Mouse (Mus musculus): ENCODE measurements around the gene Tnfsf12. TPM values are rescaled to one million over a fixed set of nuclear protein-coding genes. Genes with fewer than 3 reads are reported as not detected.

The Tnfsf12 gene
- polyA plus RNA-seq, 1 experiment from 2014 or later = 2.4 TPM

MicroRNAs within 50 kb of the gene (microRNA counts, 519-probe panel; counts per million panel counts)
- 31.2 counts per million for microRNA mmu-miR-1934

Small RNA genes lying within 50 kb of the gene (microRNA-seq; reads per million reads assigned to microRNA genes)
- 5.0 reads per million for gene Mir1934 (ENCODE audit: insufficient number of aligned reads)

Other genes with a start within 250 kb of the Tnfsf12 start
- 2.1 and 2.6 TPM in 2 replicates for gene Dnah2, start 146.7 kb downstream of the Tnfsf12 start, polyA plus RNA-seq (2014; fragmentation: Nextera tagmentation; extraction: Ambion mirVana)
- 13.1 and 14.9 TPM in 2 replicates for gene Efnb3, start 135.6 kb downstream of the Tnfsf12 start, polyA plus RNA-seq (2014; fragmentation: Nextera tagmentation; extraction: Ambion mirVana)
- gene Wrap53, start 115.6 kb downstream of the Tnfsf12 start, polyA plus RNA-seq (2014; fragmentation: Nextera tagmentation; extraction: Ambion mirVana) = 39.3 and 44.1 TPM in 2 replicates
- 168 and 175 TPM in 2 replicates for gene Trp53, start 115.5 kb downstream of the Tnfsf12 start, polyA plus RNA-seq (2014; fragmentation: Nextera tagmentation; extraction: Ambion mirVana)
- 9.3 and 12.6 TPM in 2 replicates for gene Atp1b2, start 89.9 kb downstream of the Tnfsf12 start, polyA plus RNA-seq (2014; fragmentation: Nextera tagmentation; extraction: Ambion mirVana)
- not detected in 2 replicates for gene Shbg, start 77.9 kb downstream of the Tnfsf12 start, polyA plus RNA-seq (2014; fragmentation: Nextera tagmentation; extraction: Ambion mirVana)
- 13.9 and 17.7 TPM in 2 replicates for gene Sat2, start 73.8 kb downstream of the Tnfsf12 start, polyA plus RNA-seq (2014; fragmentation: Nextera tagmentation; extraction: Ambion mirVana)
- 33.6 and 44.1 TPM in 2 replicates for gene Fxr2, start 62.9 kb downstream of the Tnfsf12 start, polyA plus RNA-seq (2014; fragmentation: Nextera tagmentation; extraction: Ambion mirVana)
- not detected in 2 replicates for gene Sox15, start 40.5 kb downstream of the Tnfsf12 start, polyA plus RNA-seq (2014; fragmentation: Nextera tagmentation; extraction: Ambion mirVana)
- 39.0 TPM in 2 replicates for gene Mpdu1, start 33.2 kb downstream of the Tnfsf12 start, polyA plus RNA-seq (2014; fragmentation: Nextera tagmentation; extraction: Ambion mirVana)
- gene Cd68, start 29.7 kb downstream of the Tnfsf12 start, polyA plus RNA-seq (2014; fragmentation: Nextera tagmentation; extraction: Ambion mirVana) = 6.3 and 6.4 TPM in 2 replicates
- 827 and 855 TPM in 2 replicates for gene Eif4a1, start 23.4 kb downstream of the Tnfsf12 start, polyA plus RNA-seq (2014; fragmentation: Nextera tagmentation; extraction: Ambion mirVana)
- 110 and 117 TPM in 2 replicates for gene Senp3, start 13.8 kb downstream of the Tnfsf12 start, polyA plus RNA-seq (2014; fragmentation: Nextera tagmentation; extraction: Ambion mirVana)
- gene Tnfsf13, start 10.1 kb downstream of the Tnfsf12 start, polyA plus RNA-seq (2014; fragmentation: Nextera tagmentation; extraction: Ambion mirVana) = not detected in 2 replicates
- gene Tnfsfm13, start 249 bp upstream of the Tnfsf12 start, polyA plus RNA-seq (2014; fragmentation: Nextera tagmentation; extraction: Ambion mirVana) = 0.60 and 1.2 TPM in 2 replicates
- 61.2 and 65.7 TPM in 2 replicates for gene Polr2a, start 62.8 kb upstream of the Tnfsf12 start, polyA plus RNA-seq (2014; fragmentation: Nextera tagmentation; extraction: Ambion mirVana)
- not detected in 2 replicates for gene Slc35g3, start 66.1 kb upstream of the Tnfsf12 start, polyA plus RNA-seq (2014; fragmentation: Nextera tagmentation; extraction: Ambion mirVana)
- gene Zbtb4, start 70.1 kb upstream of the Tnfsf12 start, polyA plus RNA-seq (2014; fragmentation: Nextera tagmentation; extraction: Ambion mirVana) = 1.1 and 1.4 TPM in 2 replicates
- 0.73 and 1.1 TPM in 2 replicates for gene Chrnb1, start 100.1 kb upstream of the Tnfsf12 start, polyA plus RNA-seq (2014; fragmentation: Nextera tagmentation; extraction: Ambion mirVana)
- 1.3 and 1.7 TPM in 2 replicates for gene Fgf11, start 106.0 kb upstream of the Tnfsf12 start, polyA plus RNA-seq (2014; fragmentation: Nextera tagmentation; extraction: Ambion mirVana)
- gene Tmem102, start 109.8 kb upstream of the Tnfsf12 start, polyA plus RNA-seq (2014; fragmentation: Nextera tagmentation; extraction: Ambion mirVana) = 0.32 and 0.65 TPM in 2 replicates
- gene Gm39566, start 119.4 kb upstream of the Tnfsf12 start, polyA plus RNA-seq (2014; fragmentation: Nextera tagmentation; extraction: Ambion mirVana) = not detected in 2 replicates
- gene Spem2, start 122.6 kb upstream of the Tnfsf12 start, polyA plus RNA-seq (2014; fragmentation: Nextera tagmentation; extraction: Ambion mirVana) = not detected in 2 replicates
- 0.53 TPM in 1 of 2 replicates, not detected in the other for gene Spem1, start 126.3 kb upstream of the Tnfsf12 start, polyA plus RNA-seq (2014; fragmentation: Nextera tagmentation; extraction: Ambion mirVana)
- gene Nlgn2, start 141.9 kb upstream of the Tnfsf12 start, polyA plus RNA-seq (2014; fragmentation: Nextera tagmentation; extraction: Ambion mirVana) = 11.0 and 11.1 TPM in 2 replicates
- 250 and 283 TPM in 2 replicates for gene Tmem256, start 142.7 kb upstream of the Tnfsf12 start, polyA plus RNA-seq (2014; fragmentation: Nextera tagmentation; extraction: Ambion mirVana)
- gene Plscr3, start 150.5 kb upstream of the Tnfsf12 start, polyA plus RNA-seq (2014; fragmentation: Nextera tagmentation; extraction: Ambion mirVana) = 64.6 and 71.9 TPM in 2 replicates
- 0.73 TPM in 2 replicates for gene Tnk1, start 162.9 kb upstream of the Tnfsf12 start, polyA plus RNA-seq (2014; fragmentation: Nextera tagmentation; extraction: Ambion mirVana)
- gene Tmem95, start 182.2 kb upstream of the Tnfsf12 start, polyA plus RNA-seq (2014; fragmentation: Nextera tagmentation; extraction: Ambion mirVana) = 0.40 TPM in 1 of 2 replicates, not detected in the other
- 2.9 and 3.0 TPM in 2 replicates for gene Kctd11, start 185.6 kb upstream of the Tnfsf12 start, polyA plus RNA-seq (2014; fragmentation: Nextera tagmentation; extraction: Ambion mirVana)
- 0.52 and 0.75 TPM in 2 replicates for gene Acap1, start 199.7 kb upstream of the Tnfsf12 start, polyA plus RNA-seq (2014; fragmentation: Nextera tagmentation; extraction: Ambion mirVana)
- 17.2 and 17.6 TPM in 2 replicates for gene 2810408A11Rik, start 205.1 kb upstream of the Tnfsf12 start, polyA plus RNA-seq (2014; fragmentation: Nextera tagmentation; extraction: Ambion mirVana)
- 16.4 and 23.0 TPM in 2 replicates for gene Neurl4, start 205.2 kb upstream of the Tnfsf12 start, polyA plus RNA-seq (2014; fragmentation: Nextera tagmentation; extraction: Ambion mirVana)
- gene Gps2, start 218.0 kb upstream of the Tnfsf12 start, polyA plus RNA-seq (2014; fragmentation: Nextera tagmentation; extraction: Ambion mirVana) = 99.2 and 106 TPM in 2 replicates
- 2,045 and 2,063 TPM in 2 replicates for gene Eif5a, start 226.1 kb upstream of the Tnfsf12 start, polyA plus RNA-seq (2014; fragmentation: Nextera tagmentation; extraction: Ambion mirVana)
- gene Ybx2, start 239.9 kb upstream of the Tnfsf12 start, polyA plus RNA-seq (2014; fragmentation: Nextera tagmentation; extraction: Ambion mirVana) = 7.1 and 10.1 TPM in 2 replicates